Mouse (Mus musculus) stomach, postnatal 0 days (tissue): ENCODE results near the gene Ugt1a1.

Experiments used
- CTCF ChIP-seq: IDR thresholded peaks from 2 replicates; pipeline ENCODE4 v1.5.1; 2016; ENCODE audit warnings: antibody characterized with exemption, low read depth, mild to moderate bottlenecking, moderate library complexity
- EP300 ChIP-seq: optimal IDR thresholded peaks from 2 replicates; pipeline ENCODE3; 2016; ENCODE audit warnings: antibody characterized with exemption

DNA sequence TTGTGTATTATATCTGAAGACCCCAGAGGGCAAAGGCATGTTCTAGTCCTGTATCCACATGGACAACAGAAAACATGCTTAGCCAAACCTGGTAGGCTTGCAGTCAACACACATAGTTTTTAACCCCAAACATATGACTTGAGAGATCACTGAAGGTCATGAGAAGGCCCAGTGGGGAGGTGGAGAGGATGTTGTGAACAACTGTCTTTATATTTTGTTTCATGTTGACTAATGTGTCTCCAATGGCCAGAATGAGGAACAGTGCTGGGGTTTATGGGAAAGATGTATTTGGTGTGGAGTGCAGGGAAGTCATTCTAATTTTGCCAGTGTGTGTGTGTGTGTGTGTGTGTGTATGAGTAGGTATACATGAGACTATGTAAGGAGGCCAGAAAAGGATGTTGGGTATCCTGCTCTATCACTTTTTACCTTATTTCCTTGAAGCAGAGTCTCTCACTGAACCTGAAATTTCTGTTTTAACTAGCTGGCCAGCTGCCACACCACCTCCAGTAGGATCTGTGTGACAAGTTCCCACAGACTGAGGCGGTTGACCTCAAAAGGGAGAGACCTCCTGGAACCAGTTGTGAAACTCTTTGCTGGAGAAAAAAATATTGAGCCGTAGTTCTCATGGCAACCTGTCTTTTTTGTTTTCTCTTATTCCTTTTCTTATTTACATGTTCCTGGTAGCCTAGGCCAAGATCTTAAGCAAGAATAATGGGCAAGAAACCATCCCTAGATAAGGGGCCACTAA lies 12.4 kb downstream of the Ugt1a1 start:
- TF ChIP-seq CTCF (no peak), EP300 (no peak)
